Mouse (Mus musculus): ENCODE measurements at regions not wholly inside any gene's neighbourhood (a gene's known extent, or its start where the extent isn't known, plus 50 kb on each side); places are given as distances from the start of the nearest gene placed in this dataset.
A peak's percentile ranks its signal among the peaks of the same experiment; 100 is the strongest.

DNA sequence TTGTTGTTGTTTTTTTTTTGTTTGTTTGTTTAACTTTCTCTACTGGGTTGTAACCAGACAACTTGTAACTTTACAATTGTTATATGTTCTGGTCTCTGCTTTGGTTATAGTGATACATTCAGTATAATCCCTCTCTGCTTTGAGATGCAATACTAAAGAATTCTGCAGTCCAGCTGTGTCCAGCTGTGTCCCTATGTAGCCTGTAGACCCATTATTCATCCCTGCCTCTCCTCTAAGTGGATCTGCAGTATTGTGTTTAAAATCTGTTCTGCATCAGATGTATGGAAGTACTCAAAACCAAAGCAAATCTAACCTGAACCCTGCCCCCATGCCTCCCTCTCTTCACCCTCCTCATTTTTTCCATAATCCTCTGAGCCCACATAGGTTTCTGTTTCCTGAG lies 279.6 kb downstream of the Rps29 start:
- no peak for DNase-seq

DNA sequence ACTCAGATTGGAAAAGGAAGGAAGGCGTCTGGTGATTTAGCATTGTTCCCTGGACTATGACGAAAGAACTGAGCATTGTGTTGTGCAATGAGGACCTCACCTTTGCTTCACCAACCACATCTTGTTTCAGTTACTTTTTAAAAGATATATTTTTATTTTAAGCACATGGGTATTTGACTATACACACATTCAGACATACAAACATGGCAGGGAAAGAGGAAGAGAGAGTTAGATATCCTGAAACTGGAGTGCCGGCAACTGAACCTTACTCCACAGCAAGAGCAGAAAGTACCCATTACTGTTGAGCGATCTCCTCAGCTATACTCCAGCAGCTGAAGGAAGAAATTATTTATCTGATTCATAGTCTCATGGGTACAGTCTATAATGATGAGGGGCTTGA lies 287.7 kb downstream of the Rps29 start:
- no peak for DNase-seq

DNA sequence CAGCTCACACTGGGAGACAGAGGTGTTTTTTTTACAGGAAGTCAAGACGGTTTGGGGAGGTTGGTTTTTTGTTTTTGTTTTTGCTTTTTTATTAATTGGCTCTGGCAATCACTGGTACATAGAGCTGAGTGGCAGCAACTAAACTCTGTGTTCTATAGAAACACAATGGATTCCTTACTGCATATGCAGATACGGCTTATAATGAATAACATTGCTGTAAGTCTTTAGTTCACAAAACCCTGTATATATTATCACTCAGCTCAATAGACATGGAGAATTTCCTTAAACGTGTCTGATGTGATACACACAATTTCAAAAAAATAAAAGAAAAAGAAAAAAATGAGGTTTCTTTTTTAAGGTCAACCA lies 296.0 kb downstream of the Rps29 start:
- no peak for DNase-seq

DNA sequence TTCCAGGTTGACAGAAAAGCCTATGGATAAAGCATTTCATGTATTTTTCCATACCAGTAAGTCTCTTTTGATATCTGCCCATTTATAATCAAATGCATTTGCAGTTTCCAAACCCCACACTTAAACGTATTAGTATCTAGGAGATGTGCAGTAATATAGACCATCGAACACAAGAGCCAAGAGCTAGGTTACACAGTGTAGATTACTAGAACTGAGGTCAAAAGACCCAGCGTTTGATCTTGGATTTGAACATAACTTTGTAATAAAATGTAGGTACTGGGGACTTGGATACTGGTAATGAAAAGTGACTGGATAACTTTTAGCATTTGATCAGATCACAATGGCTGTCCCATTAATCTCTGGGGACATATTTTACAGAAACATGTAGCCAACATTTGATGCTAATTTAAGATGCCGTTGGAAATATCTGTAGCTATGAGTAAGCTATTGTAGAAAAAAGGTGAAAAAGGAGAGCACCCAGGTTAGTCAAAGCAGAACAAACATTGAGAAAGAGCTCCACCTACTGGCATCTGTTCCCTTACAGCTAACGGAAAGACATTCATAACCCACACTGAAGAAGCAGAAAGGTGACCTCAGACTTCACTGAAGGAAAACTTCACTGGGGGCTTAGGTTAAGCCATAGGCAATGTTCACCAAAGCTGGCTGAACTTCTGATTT lies 296.5 kb downstream of the Rps29 start:
- peak in 1 of 2 experiments; percentile 35 for DNase-seq

DNA sequence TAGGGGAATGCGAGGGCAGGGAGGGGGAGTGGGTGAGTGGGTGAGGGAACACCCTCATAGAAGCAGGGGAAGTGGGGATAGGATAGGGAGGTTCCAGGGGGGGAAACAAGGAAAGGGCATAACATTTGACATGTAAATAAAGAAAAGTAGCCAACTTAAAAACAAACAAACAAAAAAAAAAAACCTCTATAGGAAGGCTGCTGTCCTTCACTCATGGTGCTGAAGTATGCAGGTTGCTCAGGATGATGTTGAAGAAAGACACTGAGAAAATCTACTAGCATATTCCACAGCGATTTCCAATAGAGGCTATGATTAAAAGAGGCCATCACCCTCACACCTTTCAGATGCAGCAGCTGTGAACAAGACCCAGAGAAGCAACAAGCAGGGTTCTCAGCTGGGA lies 298.7 kb downstream of the Rps29 start:
- no peak for DNase-seq

DNA sequence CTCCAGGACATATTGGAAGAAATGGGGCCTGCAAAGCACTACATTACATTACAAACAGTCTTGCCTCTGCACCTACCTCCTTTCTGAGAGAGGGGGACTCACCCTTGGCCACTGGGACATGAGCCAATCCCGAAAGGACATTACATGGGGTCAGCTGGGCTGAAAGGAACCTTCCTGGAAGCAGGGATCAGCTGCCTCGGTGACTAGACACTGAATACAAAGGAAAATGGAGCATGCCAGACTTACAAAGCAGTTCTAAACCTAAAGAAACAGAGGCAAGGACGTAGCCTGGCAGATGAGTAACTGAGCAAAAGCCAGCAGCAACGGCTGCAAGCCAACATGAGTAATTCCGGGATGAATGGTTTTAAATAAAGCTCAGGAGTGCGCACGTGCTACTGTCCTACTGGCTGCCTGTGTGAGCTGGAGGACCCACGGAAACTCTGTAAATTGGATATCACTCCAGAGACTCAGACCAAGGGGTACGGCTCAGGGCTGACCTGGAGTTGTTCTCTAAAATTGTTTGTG lies 309.3 kb downstream of the Rps29 start:
- no peak for DNase-seq

DNA sequence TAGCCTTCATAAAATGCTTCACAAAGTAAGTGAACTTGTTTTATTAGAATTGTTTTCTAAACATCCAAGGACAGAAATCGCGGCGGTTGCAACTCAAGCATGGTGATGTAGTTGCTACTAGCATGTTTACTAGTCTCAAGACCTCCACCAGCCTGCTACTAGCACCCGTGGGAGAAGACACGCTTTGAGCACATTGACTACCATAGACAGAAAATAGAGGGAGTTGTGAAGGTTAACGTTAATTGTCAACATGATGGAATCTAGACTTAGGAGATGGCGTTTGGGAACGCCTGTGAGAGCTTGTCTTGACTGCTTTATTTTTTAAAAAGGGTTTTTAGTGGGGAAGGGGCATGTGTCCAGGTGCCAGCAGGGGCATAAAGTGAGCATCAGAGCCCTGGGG lies 318.2 kb downstream of the Rps29 start:
- DNase-seq, result no peak

DNA sequence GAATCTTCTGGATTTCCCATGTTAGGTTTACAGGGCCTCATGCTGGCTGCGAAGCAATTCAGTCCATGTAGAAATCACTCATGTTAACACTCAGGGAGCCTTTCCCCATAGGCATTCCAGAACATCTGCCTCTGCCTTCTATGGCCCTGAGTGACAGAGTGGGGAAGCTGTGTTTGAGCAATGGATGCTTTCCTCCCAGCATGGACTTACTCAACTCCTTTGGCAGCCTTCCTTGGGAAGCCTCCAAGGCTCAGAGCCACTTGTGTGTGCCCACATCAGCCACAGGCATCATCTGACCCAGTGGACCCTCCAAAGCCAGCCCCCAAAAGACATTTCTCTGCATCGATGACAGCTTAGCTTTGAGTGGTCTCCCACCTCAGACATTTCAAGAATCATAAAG lies 318.8 kb downstream of the Rps29 start:
- no peak for DNase-seq

DNA sequence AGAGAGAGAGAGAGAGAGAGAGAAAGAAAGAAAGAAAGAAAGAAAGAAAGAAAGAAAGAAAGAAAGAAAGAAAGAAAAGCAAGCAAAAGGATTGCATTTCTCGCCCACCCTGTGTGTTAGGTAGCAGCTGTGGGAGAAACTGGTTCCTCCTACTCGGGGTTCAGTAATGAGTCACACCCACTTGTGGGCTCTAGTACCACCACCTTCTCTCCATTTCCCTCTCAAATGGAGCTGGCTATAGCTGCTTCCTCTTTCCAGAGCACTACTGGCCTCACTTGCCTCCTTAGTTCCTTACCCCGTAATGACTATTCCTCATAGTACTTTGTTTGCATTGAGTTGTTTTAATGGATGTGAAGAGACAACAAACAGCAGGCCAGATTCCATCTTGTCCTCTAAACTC lies 323.0 kb downstream of the Rps29 start:
- no peak for DNase-seq

DNA sequence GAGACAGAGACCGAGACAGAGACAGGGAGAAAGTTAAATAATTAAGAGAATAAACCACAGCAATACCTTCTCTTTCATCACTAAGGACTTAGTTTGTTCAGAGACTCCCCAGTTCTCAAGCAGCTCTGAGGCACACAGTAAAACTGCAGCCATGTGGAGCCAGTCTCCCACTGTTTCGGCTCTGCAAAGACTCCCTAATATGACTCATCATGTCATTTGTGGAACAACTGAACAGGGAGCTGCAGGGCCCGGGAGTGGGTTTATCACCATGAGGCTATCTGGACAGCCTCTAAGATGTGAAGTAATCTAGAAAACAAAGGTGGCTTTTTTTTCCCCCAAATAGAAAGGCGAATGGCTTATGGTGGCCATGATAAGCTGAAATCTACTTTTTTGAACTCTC lies 325.1 kb downstream of the Rps29 start:
- no peak for DNase-seq

DNA sequence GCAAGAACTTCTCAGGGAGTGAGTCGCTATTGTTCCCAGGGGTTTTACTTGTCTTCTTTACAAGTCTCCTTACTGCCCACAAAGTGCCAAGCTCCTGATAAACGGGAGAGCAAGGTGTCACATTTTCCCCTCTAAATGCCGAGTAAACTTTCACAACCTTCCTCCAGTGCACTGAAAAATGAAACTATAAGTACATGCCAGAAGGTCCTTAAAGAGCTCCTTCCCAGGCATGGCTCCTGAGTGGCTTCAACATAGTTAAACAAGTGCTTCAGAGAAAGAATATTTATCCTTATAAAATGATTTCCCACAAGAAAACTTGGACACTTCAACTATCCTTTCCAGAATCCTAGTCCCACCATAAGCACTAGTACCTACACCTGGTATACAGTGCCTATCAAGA lies 329.6 kb downstream of the Rps29 start:
- no peak for DNase-seq

DNA sequence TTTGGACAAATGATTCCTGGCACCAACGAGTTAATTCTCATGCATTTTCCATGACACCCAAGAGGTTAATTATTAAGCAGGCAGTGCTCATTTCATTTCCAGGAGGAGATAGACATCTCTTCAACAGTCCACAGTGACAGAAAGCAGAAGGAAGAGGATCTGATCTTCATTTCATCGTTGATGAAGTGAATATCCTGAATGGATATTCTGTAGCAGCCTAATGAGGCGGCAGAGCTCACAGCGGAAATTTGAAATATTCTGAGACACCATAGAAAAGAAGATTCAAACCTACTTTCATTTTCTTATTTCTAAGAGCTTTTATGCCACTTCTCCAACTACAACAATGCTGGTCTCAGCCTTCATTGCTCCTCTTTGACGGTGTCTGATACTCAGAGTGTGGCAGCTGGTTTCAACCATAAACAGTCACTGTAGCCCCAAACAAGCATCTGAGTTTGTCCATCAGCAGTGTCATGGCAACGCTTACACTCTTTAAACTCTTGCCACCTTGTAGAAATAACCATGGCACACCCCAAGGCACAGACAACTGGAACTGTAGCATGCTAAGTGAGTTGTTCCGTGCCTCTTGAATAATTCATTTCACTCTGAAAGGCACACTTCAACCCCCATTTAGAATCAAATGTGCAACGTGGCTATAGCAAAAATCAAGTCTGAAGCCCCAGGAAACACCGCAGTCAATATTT lies 331.3 kb downstream of the Rps29 start:
- DNase-seq, result no peak

DNA sequence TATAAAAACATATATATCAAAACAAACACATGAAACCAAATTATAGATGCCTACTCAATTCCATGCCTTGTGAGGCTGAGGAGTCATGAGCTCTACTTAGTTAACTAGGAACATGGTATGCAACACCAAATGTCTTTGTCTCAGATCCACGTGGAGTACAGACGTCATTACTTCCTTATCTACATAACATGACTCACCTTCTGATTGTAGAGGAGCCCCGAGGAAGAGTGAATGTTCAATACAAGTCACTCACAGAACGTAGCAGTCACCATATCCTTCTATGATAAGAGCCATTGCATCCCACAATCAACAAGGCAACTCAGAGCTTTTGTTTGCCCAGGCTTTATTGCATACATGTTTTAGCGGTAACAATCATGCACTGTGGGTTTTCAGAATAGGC lies 364.6 kb downstream of the Rps29 start:
- DNase-seq, result no peak

DNA sequence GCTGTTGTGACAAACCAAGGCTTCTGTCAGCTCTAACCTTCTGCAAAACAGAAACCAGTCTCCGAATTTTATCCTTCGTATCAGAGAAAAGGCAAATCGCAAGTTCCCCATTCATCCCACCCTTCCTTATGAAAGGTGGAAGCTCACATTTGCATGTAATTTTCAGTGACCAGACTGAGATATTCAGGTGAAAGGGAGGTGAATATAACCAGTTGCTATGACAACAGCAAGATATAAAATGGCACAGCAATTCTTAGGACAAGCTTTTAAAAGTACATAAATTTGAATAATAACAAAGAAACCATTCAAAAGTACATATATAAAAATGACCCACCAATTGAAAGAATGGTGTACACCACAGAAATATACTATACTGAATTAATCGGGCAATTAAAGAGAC lies 375.4 kb downstream of the Rps29 start:
- no peak for DNase-seq

DNA sequence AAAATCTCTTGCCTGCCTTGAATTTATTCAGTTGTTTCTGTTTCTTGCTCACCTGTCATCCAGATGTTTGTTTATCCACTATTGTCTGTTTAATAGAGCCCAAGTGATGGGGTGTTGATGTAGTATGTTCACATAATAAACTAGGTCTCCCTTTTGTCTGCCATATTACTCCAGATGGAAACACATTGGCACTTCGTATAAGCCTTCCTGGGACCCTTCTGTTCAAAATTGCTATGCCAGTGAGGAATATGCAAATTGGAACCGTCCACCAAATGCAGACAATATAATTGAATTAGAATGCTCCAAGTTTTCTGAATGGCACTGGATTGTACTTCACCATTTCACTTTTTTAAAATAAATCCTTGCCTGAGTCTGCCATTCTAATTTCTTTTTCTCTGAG lies 383.5 kb downstream of the Rps29 start:
- DNase-seq, result no peak

DNA sequence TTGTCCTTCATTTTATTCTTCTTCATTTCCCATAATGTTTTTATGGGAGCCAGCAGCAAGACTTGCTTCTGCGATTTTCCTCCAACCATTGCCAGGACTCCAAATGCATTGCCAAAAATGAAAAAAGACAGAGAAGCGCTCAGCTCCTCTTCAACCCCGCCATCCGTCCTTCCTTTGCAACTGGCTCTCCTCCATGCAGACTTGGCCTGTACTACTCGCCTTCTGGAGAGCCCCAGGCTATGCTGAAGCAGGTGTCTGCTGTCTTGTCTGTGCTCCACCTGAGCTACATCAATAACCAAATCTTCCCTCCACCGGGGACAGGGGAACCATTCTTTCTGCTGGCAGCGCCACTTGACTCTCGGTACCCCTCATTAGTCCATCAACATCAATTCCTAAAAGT lies 384.2 kb downstream of the Rps29 start:
- peak; percentile 53 to 56 for DNase-seq

DNA sequence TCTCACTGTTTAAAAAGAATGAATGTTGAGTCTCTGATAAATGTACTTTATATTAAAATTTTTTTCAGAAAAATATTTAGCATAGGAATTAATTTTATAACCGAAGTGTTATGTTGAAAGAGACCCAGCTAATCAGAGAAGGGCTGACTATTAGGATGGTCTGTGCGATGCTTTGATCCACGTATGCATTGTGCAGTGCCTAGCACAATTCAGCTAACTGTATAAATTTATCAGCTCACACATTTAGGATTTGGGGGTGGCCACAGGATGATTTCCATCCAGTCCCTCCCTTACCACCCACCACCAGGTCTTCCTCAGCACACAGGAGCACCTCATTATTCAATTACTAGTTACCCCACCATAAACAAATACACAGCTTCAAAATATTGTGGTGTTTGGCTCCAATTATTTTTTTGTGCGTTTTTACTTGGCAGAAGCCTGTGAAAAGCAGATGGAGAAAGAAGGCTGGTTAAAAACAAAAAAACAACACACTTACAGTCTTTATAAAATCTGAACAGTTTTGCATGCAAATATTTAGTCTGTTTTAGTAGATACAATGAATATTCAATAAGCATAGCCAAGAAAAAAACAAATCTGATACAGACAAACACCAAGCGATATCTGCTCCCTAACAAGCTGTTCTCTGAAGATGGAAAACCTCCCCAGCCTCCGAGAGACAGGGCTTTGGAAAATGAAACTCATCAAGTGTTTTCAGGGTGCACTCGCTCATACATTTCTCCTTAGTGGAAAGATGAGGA lies 400.5 kb downstream of the Rps29 start:
- DNase-seq, result no peak

DNA sequence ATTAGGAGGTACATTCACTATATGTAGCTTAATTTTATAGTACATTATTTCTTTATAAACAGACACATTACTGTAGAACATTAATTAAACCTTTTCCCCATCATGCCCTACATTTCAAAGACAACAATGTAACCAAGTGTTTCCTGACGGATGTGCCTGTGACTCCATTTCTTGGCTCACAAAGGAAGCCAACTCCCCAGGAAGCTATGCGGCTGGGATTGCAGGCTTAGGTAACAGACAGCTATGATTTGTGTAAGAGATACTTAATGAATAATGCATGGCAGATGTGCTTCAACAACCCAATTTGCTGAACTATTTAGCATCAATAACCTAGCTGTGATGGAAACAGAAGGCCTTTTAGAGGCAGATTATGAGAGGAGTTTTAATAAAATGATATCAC lies 430.1 kb downstream of the Rps29 start:
- DNase-seq, result no peak

DNA sequence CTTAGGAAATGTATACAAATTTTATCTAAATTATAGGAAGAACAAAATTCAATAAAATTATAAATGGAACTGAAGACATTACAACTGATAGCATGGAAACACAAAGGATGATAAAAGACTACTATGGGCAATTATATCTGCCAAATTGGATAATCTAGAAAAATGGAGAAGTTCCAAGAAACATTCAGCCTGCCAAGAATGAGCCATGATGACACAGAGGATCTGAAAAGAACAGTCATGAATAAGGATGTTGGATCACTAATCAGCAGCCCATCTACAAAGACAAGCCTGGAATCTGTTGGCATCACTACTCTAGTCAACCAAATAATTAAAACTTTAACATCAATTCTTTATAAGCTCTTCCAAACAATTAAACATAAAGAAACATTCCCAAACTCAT lies 440.0 kb downstream of the Rps29 start:
- DNase-seq, result no peak

DNA sequence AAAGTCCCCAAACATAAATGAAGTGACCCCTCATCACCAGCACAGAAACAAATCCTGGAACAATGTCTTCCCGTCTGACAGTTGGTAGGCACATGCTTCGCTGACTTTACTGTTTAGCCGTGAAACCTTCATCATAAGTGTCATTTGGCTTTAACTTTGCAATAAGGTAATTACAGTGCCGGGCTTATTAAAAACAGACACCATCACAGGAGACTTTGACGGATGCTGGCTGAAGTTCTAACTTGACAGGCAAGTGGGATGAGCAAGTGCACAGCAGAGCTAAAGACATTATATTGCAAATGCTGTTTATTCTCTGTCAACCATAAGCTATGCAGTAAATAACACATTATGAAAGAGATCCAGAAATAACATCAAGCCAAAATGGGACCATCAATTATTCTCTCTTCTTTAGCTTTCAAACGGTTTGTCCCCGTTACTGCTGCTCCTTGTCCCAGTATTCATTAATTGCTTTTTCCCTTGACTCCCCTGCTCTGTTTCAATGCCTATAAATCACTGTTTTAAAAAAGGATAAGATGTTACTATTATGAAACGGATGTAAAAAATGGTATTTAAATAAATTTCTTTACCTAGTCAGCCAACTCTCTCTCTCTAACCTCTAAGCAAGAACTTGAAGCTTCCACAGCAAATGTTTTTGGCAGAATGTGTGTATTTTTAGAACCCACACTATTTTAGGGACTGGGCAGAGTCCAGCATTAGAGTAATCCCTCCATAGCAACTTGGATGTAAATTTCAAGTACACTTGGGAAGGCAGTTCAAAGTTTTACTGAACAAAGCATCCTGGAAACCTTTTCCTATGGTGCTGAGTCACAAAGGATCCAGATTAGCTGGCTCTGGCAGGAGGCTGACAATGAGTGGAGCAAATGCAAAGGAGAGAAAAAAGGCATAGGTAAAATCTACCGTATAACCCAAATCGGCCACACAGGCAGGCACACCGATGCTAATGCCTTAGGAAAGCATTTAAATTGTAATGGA lies 464.4 kb downstream of the Rps29 start:
- DNase-seq, result no peak

DNA sequence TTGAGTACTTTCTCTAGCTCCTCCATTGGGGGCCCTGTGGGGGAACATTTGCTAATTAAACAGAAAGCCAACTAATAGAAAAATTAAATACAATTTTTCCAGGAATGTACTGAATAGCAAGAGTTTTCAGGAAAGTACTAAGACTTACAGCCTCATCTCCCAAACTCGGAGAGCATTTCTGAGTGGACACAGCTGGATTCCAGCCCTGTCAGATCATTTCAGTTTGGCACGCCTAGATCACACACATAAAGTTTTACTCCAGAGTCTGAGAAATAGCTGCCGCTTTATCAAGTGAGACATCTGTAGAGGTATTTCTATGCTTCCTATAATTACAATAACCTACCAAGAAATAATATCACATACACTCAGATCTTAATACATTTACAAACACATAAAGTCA lies 470.7 kb downstream of the Rps29 start:
- DNase-seq, result no peak

DNA sequence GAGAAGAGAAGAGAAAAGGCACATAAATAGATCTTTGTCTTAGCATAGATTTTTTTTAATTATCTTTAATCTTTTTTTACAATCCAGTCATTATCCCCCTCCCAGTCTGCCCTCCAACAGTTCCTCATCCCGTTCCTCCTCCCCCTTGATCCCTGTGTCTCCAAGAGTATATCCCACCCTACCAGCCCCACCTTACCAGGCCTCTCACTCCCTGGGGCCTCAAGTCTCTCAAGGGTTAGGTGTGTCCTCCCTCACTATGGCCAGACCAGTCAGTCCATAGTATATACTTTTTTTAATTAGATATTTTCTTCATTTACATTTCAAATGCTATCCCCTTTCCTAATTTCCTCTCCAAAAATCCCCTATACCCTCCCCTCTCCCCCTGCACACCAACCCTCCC lies 475.1 kb downstream of the Rps29 start:
- no peak for DNase-seq

DNA sequence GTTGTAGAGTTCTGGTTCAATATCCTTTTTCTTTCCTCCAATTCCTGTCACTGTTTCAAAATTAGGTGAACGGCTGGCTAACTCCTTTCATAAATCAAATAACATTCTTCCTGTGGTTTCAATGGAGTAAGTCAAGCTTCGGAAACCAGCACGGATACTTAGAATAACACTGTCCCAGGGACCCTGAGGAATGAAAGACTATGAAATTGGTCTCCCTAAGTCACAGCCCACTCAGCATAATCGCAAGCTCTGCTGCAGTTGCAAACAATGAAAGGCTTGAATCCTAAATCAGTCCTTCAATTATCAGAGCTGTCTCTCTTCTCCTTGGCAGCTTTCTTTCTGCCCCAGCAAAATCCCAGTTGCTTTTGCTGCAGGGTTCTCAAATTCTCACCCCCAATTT lies 475.8 kb downstream of the Rps29 start:
- no peak for DNase-seq
